Mouse (Mus musculus): ENCODE data around the gene Gmcl1. TPM values are rescaled to one million over a fixed set of nuclear protein-coding genes. Genes with fewer than 3 reads are reported as not detected.

Gene Gmcl1
- polyA plus RNA-seq, 1 experiment from 2014 or later, result 38.0 TPM

DNA sequence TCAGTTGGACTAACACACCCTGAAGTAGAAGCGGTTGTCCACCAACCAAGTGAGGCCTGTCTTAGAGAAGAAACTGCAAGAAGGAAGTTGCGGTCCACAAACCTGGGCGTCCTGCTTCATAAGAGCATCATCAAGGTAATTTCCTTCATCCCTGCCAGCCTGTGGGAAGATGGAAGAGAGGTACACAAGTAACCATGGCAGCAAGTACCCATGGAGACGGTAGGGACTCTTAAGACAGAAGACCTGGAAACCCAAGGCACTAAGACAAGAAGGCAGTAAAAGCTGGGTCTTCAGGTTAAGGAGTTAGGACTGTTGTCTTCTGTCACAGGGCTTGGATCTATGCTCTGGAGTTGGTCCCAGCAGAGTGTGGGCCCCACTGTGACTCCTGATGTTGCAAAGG, 17.8 kb upstream of the Gmcl1 start:
- Histone ChIP-seq H3K9me3 (ENCODE audit: control insufficient read depth, low read length) (no peaks in the 10 kb centered on the region), H3K9ac (replicated peaks; ENCODE audit: low read length) (no peak overlapping the region), H3K27me3 (ENCODE audit: control insufficient read depth, insufficient read depth, low read length) (no peaks in the 10 kb centered on the region), H3K27ac (replicated peaks; ENCODE audit: low read depth, low read length) (no peak overlapping the region), H3K36me3 (ENCODE audit: control insufficient read depth, insufficient read depth, low read length) (no peaks in the 10 kb centered on the region), H3K4me1 (ENCODE audit: control insufficient read depth, insufficient read depth, low read length) (no peaks in the 10 kb centered on the region), H3K4me3 (replicated peaks; ENCODE audit: low read depth, low read length) (no peak overlapping the region), H3K4me2 (ENCODE audit: low read length) (no peak overlapping the region)
- ATAC-seq (ENCODE audit: low FRiP score, low TSS enrichment), result no peak
- no peak for DNase-seq
- WGBS, result 90% methylated on average over 4 of the region's 4 CpGs

DNA sequence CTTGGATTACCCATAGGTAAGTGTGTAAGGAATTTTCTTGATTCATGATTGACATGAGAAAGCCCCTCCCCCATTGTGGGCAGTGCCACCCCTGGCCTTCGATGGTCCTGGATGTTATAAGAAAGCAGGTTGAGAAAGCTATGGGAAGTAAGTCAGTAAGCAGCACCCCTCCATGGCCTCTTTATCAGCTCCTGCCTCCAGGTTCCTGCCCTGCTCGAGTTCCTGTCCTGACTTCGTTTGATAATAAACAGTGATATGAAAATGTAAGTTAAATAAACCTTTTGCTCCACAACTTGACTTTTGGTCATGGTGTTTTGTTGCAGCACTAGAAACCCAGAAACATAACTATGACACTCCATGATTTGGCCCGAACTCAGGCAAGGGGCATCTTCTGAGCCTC, 16.6 kb upstream of the Gmcl1 start:
- Histone ChIP-seq H3K27ac (replicated peaks; ENCODE audit: low read depth, low read length) (no peak overlapping the region), H3K9me3 (ENCODE audit: control insufficient read depth, low read length) (no peaks in the 10 kb centered on the region), H3K9ac (replicated peaks; ENCODE audit: low read length) (no peak overlapping the region), H3K27me3 (ENCODE audit: control insufficient read depth, insufficient read depth, low read length) (no peaks in the 10 kb centered on the region), H3K4me2 (ENCODE audit: low read length) (no peak overlapping the region), H3K4me1 (ENCODE audit: control insufficient read depth, insufficient read depth, low read length) (no peaks in the 10 kb centered on the region), H3K4me3 (replicated peaks; ENCODE audit: low read depth, low read length) (no peak overlapping the region), H3K36me3 (ENCODE audit: control insufficient read depth, insufficient read depth, low read length) (no peaks in the 10 kb centered on the region)
- DNase-seq (no peak), ATAC-seq (ENCODE audit: low FRiP score, low TSS enrichment) (no peak)
- 82% methylated on average over 4 of the region's 4 CpGs for WGBS

GRCm38 (mm10) chr6:86747171-86747570, 14.0 kb upstream of the Gmcl1 start:
- no peaks in the 10 kb centered on the region for H3K4me1 ChIP-seq (ENCODE audit: control insufficient read depth, insufficient read depth, low read length)
- DNase-seq, result peak; percentile 85
- H3K9ac ChIP-seq (replicated peaks; ENCODE audit: low read length), result no peak overlapping the region
- H3K4me2 ChIP-seq (ENCODE audit: low read length), result no peak overlapping the region
- no peak for ATAC-seq (ENCODE audit: low FRiP score, low TSS enrichment)
- H3K27ac ChIP-seq (replicated peaks; ENCODE audit: low read depth, low read length), result no peak overlapping the region
- no peak overlapping the region for H3K4me3 ChIP-seq (replicated peaks; ENCODE audit: low read depth, low read length)
- H3K9me3 ChIP-seq (ENCODE audit: control insufficient read depth, low read length), result no peaks in the 10 kb centered on the region
- no peaks in the 10 kb centered on the region for H3K36me3 ChIP-seq (ENCODE audit: control insufficient read depth, insufficient read depth, low read length)
- no peaks in the 10 kb centered on the region for H3K27me3 ChIP-seq (ENCODE audit: control insufficient read depth, insufficient read depth, low read length)

- H3K9me3 ChIP-seq (ENCODE audit: control insufficient read depth, low read length), result no peaks in the 10 kb centered on the region
- no peaks in the 10 kb centered on the region for H3K27me3 ChIP-seq (ENCODE audit: control insufficient read depth, insufficient read depth, low read length)
- H3K4me2 ChIP-seq (ENCODE audit: low read length), result no peak overlapping the region
- DNase-seq, result no peak
- no peak for ATAC-seq (ENCODE audit: low FRiP score, low TSS enrichment)
- H3K36me3 ChIP-seq (ENCODE audit: control insufficient read depth, insufficient read depth, low read length), result no peaks in the 10 kb centered on the region
- H3K9ac ChIP-seq (replicated peaks; ENCODE audit: low read length), result no peak overlapping the region
- no peaks in the 10 kb centered on the region for H3K4me1 ChIP-seq (ENCODE audit: control insufficient read depth, insufficient read depth, low read length)
- no peak overlapping the region for H3K4me3 ChIP-seq (replicated peaks; ENCODE audit: low read depth, low read length)
- no peak overlapping the region for H3K27ac ChIP-seq (replicated peaks; ENCODE audit: low read depth, low read length)
- WGBS, result 41% methylated on average over 3 of the region's 3 CpGs
These were observed 7.5 kb upstream of the Gmcl1 start for GRCm38 (mm10) chr6:86740652-86741051.

GRCm38 (mm10) chr6:86736830-86737229, 3.6 kb upstream of the Gmcl1 start:
- Histone ChIP-seq H3K4me3 (replicated peaks; ENCODE audit: low read depth, low read length) (no peak overlapping the region), H3K9me3 (ENCODE audit: control insufficient read depth, low read length) (no peaks in the 10 kb centered on the region), H3K27ac (replicated peaks; ENCODE audit: low read depth, low read length) (no peak overlapping the region), H3K27me3 (ENCODE audit: control insufficient read depth, insufficient read depth, low read length) (no peaks in the 10 kb centered on the region), H3K36me3 (ENCODE audit: control insufficient read depth, insufficient read depth, low read length) (no peaks in the 10 kb centered on the region), H3K4me2 (ENCODE audit: low read length) (no peak overlapping the region), H3K4me1 (ENCODE audit: control insufficient read depth, insufficient read depth, low read length) (peaks cover 4% of the 10 kb centered on the region; the same call in 1 of the 2 replicates), H3K9ac (replicated peaks; ENCODE audit: low read length) (no peak overlapping the region)
- WGBS, result 86% methylated on average over 6 of the region's 6 CpGs
- ATAC-seq (ENCODE audit: low FRiP score, low TSS enrichment) (no peak), DNase-seq (no peak)

DNA sequence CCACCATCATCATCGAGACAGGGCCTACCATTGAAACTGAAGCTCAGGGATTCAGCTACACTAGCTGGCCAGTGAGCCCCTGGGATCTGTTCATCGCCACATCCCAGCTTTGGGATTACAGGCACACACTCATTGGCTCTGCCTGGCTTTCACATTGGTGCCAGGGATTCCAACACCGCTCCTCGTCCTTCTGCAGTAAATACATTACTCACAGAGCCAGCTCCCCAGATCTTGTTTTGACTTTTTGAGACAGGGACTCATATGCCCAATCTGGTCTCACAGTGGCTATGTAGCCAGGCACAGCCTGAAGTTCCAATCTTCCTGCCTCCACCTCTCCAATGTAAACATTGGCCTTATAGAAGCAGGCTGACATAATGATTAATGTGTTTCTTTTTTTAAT, 3.1 kb upstream of the Gmcl1 start:
- WGBS, result 90% methylated on average over 4 of the region's 4 CpGs
- DNase-seq, result no peak

DNA sequence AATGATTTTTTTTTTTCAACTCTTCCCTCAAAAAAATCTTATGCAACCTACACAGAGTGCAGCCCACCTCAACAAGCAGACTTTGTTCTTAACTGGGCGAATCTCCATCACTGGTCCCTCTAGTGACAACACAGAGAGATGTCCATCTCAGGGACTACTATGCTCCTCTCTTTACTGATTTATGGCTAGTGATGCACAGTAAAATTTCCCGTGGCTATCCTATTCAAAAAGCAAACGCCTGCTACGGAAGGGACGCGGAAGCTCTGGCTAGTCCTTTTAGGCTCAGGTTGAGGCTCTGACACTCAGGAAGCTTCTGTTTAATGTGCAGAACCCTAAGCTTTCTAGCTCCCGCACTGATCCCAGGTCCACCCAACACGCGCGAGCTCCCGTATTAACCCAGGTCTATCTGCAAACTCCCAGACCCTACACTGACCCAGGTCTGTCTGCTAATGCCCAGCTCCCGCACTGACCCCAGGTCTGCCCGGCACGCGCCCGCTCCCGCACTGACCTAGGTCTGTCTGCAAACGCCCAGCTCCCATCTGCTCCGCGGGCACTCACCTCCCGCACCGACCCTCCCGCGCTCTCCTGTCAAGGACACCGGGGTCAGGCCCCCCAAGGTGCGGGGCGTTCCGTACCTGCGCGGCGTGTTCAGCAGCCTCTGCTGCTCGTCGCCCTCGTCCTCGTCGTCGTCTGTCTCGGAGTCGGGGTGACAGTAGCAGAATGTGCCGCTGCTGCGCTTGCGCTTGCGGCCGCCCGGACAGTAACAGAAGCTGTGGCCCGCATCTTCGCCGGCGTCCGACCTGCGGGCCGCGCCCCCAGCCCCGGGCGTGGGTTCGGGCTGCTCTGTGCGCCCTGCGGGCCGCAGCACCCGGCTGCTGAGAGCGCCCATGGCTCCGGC, 658 bp downstream of the Gmcl1 start:
- Histone ChIP-seq H3K27ac (replicated peaks; ENCODE audit: low read depth, low read length) (peak overlapping the region; percentile 95), H3K4me3 (replicated peaks; ENCODE audit: low read depth, low read length) (peak overlapping the region; percentile 94), H3K9ac (replicated peaks; ENCODE audit: low read length) (peak overlapping the region; percentile 94), H3K9me3 (ENCODE audit: control insufficient read depth, low read length) (no peaks in the 10 kb centered on the region), H3K4me1 (ENCODE audit: control insufficient read depth, insufficient read depth, low read length) (peaks cover 21% of the 10 kb centered on the region), H3K27me3 (ENCODE audit: control insufficient read depth, insufficient read depth, low read length) (no peaks in the 10 kb centered on the region), H3K4me2 (ENCODE audit: low read length) (peak overlapping the region; percentile 80), H3K36me3 (ENCODE audit: control insufficient read depth, insufficient read depth, low read length) (0 out of 2 replicates have a peak, but pooled peaks cover 1% of the 10 kb centered on the region)
- ATAC-seq (ENCODE audit: low FRiP score, low TSS enrichment) (peak; percentile 51), DNase-seq (peak; percentile 58)
- under 1% methylated on average over 62 of the region's 62 CpGs for WGBS

More for the DNA sequence above, 3.1 kb upstream of the Gmcl1 start:
- H3K4me2 ChIP-seq (ENCODE audit: low read length), result no peak overlapping the region
- no peaks in the 10 kb centered on the region for H3K36me3 ChIP-seq (ENCODE audit: control insufficient read depth, insufficient read depth, low read length)
- H3K4me1 ChIP-seq (ENCODE audit: control insufficient read depth, insufficient read depth, low read length), result peaks cover 7% of the 10 kb centered on the region
- H3K27ac ChIP-seq (replicated peaks; ENCODE audit: low read depth, low read length), result no peak overlapping the region
- H3K4me3 ChIP-seq (replicated peaks; ENCODE audit: low read depth, low read length), result no peak overlapping the region
- no peaks in the 10 kb centered on the region for H3K27me3 ChIP-seq (ENCODE audit: control insufficient read depth, insufficient read depth, low read length)
- H3K9ac ChIP-seq (replicated peaks; ENCODE audit: low read length), result no peak overlapping the region
- no peak for ATAC-seq (ENCODE audit: low FRiP score, low TSS enrichment)
- no peaks in the 10 kb centered on the region for H3K9me3 ChIP-seq (ENCODE audit: control insufficient read depth, low read length)

GRCm38 (mm10) chr6:86728711-86729110, 4.5 kb downstream of the Gmcl1 start:
- no peak overlapping the region for H3K4me2 ChIP-seq (ENCODE audit: low read length)
- H3K4me1 ChIP-seq (ENCODE audit: control insufficient read depth, insufficient read depth, low read length), result peaks cover 18% of the 10 kb centered on the region
- ATAC-seq (ENCODE audit: low FRiP score, low TSS enrichment) (no peak), DNase-seq (no peak)
- no peak overlapping the region for H3K4me3 ChIP-seq (replicated peaks; ENCODE audit: low read depth, low read length)
- no peaks in the 10 kb centered on the region for H3K27me3 ChIP-seq (ENCODE audit: control insufficient read depth, insufficient read depth, low read length)
- H3K27ac ChIP-seq (replicated peaks; ENCODE audit: low read depth, low read length), result no peak overlapping the region
- 0 out of 2 replicates have a peak, but pooled peaks cover 7% of the 10 kb centered on the region for H3K36me3 ChIP-seq (ENCODE audit: control insufficient read depth, insufficient read depth, low read length)
- H3K9me3 ChIP-seq (ENCODE audit: control insufficient read depth, low read length), result no peaks in the 10 kb centered on the region
- WGBS, result 93% methylated on average over 5 of the region's 5 CpGs
- H3K9ac ChIP-seq (replicated peaks; ENCODE audit: low read length), result no peak overlapping the region

DNA sequence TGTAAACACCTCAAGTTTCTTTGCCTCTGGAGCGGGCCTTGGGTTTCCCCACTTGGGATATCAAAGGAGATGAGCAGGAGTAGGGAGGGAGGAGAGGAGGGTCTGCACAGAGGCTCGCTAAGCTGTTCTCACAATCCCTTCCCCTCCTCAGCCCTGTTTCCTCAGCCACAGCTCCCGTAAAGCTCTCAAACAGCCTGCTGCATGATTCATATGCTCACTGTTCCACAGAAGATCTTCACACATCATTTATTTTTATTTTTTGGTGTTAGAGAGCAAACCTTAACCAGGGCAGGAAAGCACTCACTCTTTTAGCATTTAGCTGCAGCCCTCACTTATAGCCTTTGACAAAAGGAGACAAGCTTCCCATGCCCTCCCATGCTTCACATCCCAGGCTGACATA, 11.2 kb downstream of the Gmcl1 start:
- DNase-seq (no peak), ATAC-seq (ENCODE audit: low FRiP score, low TSS enrichment) (no peak)
- H3K36me3 ChIP-seq (ENCODE audit: control insufficient read depth, insufficient read depth, low read length), result peaks cover 34% of the 10 kb centered on the region
- no peaks in the 10 kb centered on the region for H3K9me3 ChIP-seq (ENCODE audit: control insufficient read depth, low read length)
- H3K4me1 ChIP-seq (ENCODE audit: control insufficient read depth, insufficient read depth, low read length), result no peaks in the 10 kb centered on the region
- no peak overlapping the region for H3K27ac ChIP-seq (replicated peaks; ENCODE audit: low read depth, low read length)
- no peaks in the 10 kb centered on the region for H3K27me3 ChIP-seq (ENCODE audit: control insufficient read depth, insufficient read depth, low read length)
- no peak overlapping the region for H3K4me3 ChIP-seq (replicated peaks; ENCODE audit: low read depth, low read length)
- 81% methylated on average over 3 of the region's 3 CpGs for WGBS
- H3K9ac ChIP-seq (replicated peaks; ENCODE audit: low read length), result no peak overlapping the region
- H3K4me2 ChIP-seq (ENCODE audit: low read length), result no peak overlapping the region

Measured in midbrain, embryonic 14.5 days (tissue).